Mouse (Mus musculus) intestine, postnatal 0 days (tissue): ENCODE measurements around the gene Ak3. TPM values are rescaled to one million over a fixed set of nuclear protein-coding genes. Genes with fewer than 3 reads are reported as not detected.

Experiments used
- ATAC-seq: fragments of 200-750 bp; cut with Nextera tagmentation; 2 replicates; pipeline ENCODE4 v1.8.0; 2017; ENCODE audit warnings: mild to moderate bottlenecking, moderate TSS enrichment, moderate library complexity
- H3K27ac ChIP-seq: fragments of 300-500 bp; sonication (generic); 2 replicates; pipeline ENCODE4 v1.5.1; 2014; ENCODE audit warnings: mild to moderate bottlenecking, low read depth, low read length, moderate library complexity
- H3K27me3 ChIP-seq: fragments of 300-500 bp; sonication (generic); replicated peaks from 2 replicates; pipeline ENCODE4 v1.6.1; 2014; ENCODE audit warnings: low read length, mixed read lengths; ENCODE audit not compliant: control insufficient read depth, insufficient read depth
- H3K36me3 ChIP-seq: fragments of 300-500 bp; sonication (generic); 2 replicates; pipeline ENCODE4 v1.6.1; 2014; ENCODE audit warnings: mild to moderate bottlenecking, moderate library complexity; ENCODE audit not compliant: control insufficient read depth, insufficient read depth
- H3K4me1 ChIP-seq: fragments of 300-500 bp; sonication (generic); replicated peaks from 2 replicates; pipeline ENCODE4 v1.6.1; 2014; ENCODE audit warnings: antibody characterized with exemption, low read length, mixed read lengths; ENCODE audit not compliant: control insufficient read depth, insufficient read depth
- H3K4me2 ChIP-seq: fragments of 300-500 bp; sonication (generic); replicated peaks from 2 replicates; pipeline ENCODE4 v1.6.1; 2014; ENCODE audit warnings: low read depth, mild to moderate bottlenecking, moderate library complexity
- H3K4me3 ChIP-seq: fragments of 300-500 bp; sonication (generic); 2 replicates; pipeline ENCODE4 v1.5.1; 2014; ENCODE audit warnings: low read depth, low read length
- H3K9ac ChIP-seq: fragments of 300-500 bp; sonication (generic); 2 replicates; pipeline ENCODE4 v1.6.1; 2014; ENCODE audit warnings: mild to moderate bottlenecking, low read depth, low read length
- H3K9me3 ChIP-seq: fragments of 300-500 bp; sonication (generic); 2 replicates; pipeline ENCODE4 v1.6.1; 2016; ENCODE audit warnings: mixed run types; ENCODE audit not compliant: control insufficient read depth
- CTCF ChIP-seq: sonication (generic); IDR thresholded peaks from 2 replicates; pipeline ENCODE4 v1.5.1; 2016; ENCODE audit warnings: low read depth, mild to moderate bottlenecking, control low read depth, antibody characterized with exemption, moderate library complexity
- WGBS: fragments of 180-500 bp; shearing (Covaris S2); extraction: QIAGEN DNeasy Blood & Tissue Kit; methylation state at CpG from one replicate; pipeline ENCODE4 v1.1.7; 2014; 5-methylcytosine and 5-hydroxymethylcytosine counted together
- polyA plus RNA-seq: library from polyadenylated mRNA; unstranded; fragments of >200 nt; fragmentation: Nextera tagmentation; extraction: Ambion mirVana; gene quantifications from 2 replicates; pipeline ENCODE4 v1.2.1, GENCODE M21; 2015

Gene Ak3
- polyA plus RNA-seq: 70.4 and 73.9 TPM in 2 replicates

DNA sequence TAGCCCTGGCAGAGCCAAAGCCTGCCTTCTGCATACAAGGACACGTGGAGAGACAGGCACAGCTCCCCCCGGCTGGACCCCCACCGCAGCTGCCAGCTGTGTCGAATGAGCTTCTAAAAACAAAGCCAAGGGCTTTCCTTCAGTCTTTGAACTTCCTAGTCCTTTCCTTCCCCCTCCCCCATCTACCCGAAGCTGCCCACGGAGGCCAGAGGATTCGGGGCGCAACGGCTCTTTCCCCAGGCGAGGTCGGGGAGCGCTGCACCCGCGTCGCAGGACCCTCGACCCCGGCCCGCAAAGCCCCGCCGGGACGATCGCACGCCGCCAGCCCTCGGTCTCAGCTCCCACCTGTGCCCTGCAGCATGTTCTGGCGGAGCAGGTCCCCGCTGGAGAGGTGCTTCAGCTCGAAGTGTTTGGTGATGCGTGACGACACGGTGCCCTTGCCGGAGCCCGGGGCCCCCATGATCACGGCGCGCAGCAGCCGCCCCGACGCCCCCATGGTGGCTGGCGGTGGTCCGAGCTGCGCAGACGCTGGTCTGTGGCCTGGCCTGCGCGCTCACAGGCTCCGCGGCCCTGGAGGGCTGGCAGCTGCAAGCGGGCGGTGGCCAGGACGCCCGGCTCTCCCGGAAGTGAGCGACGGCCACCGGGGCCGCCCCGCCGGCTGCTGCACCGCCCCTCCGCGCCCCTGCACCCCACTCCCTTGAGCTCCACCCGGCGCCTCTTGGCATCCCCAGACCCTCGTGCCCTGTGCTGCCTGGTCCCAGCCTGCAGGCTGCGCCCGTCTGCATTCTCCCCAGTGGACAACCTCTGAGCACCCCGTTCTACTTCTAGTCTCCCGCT, at the start of gene Ak3:
Gene Ak3, minus strand, starts transcription at position 628 of the 837 bp plus-strand sequence.
- peak; percentile 82 for ATAC-seq
- Histone ChIP-seq H3K4me1 (no peaks in the 10 kb centered on the region), H3K4me3 (peak within 1 kb of the TSS; percentile 65), H3K9me3 (no peaks in the 10 kb centered on the region), H3K27me3 (no peaks in the 10 kb centered on the region), H3K4me2 (peak within 1 kb of the TSS; percentile 89), H3K36me3 (no peaks in the 10 kb centered on the region), H3K9ac (peak within 1 kb of the TSS; percentile 75), H3K27ac (peak within 1 kb of the TSS; percentile 83)
- TF ChIP-seq CTCF: peak; percentile 60
- under 1% methylated on average over 53 of the region's 68 CpGs for WGBS

DNA sequence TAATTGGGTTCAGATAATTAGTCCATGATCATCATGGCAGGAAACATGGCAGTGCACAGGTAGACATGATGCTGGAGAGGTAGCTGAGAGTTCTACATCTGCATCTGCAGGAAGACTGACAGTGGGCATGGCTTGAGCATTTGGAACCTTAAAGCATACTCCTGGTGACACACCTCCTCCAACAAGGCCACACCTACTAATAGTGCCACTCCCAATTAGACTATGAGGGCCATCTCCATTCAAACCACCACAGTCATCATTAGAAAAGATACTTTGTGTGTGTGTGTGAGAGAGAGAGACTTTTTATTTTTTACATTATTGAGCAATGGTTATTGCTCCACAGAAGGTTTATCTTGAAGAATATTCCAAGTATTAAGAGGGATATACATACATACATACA, 44.4 kb upstream of the Ak3 start:
- Histone ChIP-seq H3K9ac (no peak overlapping the region), H3K4me1 (no peaks in the 10 kb centered on the region), H3K9me3 (no peaks in the 10 kb centered on the region), H3K27ac (no peak overlapping the region), H3K4me2 (no peak overlapping the region), H3K4me3 (no peak overlapping the region), H3K36me3 (no peaks in the 10 kb centered on the region), H3K27me3 (no peaks in the 10 kb centered on the region)
- no peak for ATAC-seq
- no peak for TF ChIP-seq CTCF

DNA sequence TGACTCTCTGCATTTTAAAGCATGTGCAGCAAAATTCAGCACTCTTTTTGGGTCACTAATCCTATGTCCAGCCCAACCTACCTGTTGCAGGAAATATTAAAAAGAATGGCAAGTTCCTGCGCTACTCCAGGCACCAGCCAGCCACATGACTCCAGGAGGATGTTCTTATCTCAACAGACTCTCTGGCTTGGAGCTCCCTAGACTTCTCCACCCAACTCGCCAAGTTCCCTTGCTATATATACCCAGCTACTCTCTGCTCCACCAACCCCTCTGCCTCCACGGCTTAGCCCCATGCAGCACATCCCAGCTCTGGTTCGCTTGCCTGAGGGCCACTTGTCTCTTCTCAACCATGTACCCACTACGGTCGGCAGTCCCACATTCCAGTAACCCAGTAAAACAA, 40.9 kb upstream of the Ak3 start:
- TF ChIP-seq CTCF: no peak
- Histone ChIP-seq H3K27me3 (no peaks in the 10 kb centered on the region), H3K9ac (no peak overlapping the region), H3K9me3 (no peaks in the 10 kb centered on the region), H3K4me3 (no peak overlapping the region), H3K27ac (no peak overlapping the region), H3K4me1 (no peaks in the 10 kb centered on the region), H3K36me3 (no peaks in the 10 kb centered on the region), H3K4me2 (no peak overlapping the region)
- ATAC-seq: no peak
- 65% methylated on average over 6 of the region's 6 CpGs for WGBS

DNA sequence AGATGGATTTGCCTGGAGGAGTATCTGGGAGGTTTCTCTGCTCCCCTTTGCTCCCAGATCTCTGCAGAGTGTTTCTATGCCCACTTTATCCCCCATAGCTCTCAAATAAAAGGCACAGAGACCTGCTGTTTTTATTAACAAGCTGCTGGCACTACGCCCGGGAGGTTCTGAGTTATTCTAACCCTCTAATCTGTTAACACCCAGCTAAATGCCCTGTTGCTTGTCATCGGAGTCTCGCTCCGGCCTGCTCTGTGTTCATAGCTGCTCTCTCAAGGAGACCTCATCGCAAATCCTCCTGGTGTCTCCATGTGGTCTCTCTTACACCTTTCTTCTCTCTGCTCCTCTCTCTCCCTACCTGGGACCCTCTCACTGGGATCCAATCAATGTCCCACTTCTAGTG, 27.0 kb upstream of the Ak3 start:
- 72% methylated on average over 6 of the region's 6 CpGs for WGBS
- ATAC-seq: no peak
- TF ChIP-seq CTCF: no peak

DNA sequence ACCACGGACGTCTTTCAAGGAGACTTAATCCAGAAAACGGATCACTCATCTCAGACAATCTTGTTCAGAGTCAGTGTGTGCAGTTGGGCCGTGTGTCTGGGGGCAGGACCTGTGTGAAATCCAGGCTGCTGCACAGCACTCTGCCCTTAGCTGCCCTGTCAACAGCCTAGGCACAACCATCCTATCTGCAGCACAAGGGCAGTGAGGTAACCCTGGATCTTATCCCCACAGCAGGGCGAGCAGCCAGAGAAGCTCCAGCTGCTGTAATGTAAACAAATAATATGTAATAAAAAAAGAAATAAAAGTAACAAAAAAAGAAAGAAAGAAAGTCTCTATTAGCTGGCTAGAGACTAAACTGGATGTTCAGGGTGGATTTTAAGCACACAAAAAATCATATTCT, 21.4 kb upstream of the Ak3 start:
- Histone ChIP-seq H3K36me3 (no peaks in the 10 kb centered on the region), H3K4me2 (no peak overlapping the region), H3K27ac (no peak overlapping the region), H3K9me3 (no peaks in the 10 kb centered on the region), H3K4me3 (no peak overlapping the region), H3K27me3 (no peaks in the 10 kb centered on the region), H3K9ac (no peak overlapping the region), H3K4me1 (0 out of 2 replicates have a peak, but pooled peaks cover 2% of the 10 kb centered on the region)
- no peak for ATAC-seq
- TF ChIP-seq CTCF: no peak
- WGBS: 60% methylated on average over 5 of the region's 5 CpGs

More for the DNA sequence above, 27.0 kb upstream of the Ak3 start:
- H3K4me3 ChIP-seq: no peak overlapping the region
- no peaks in the 10 kb centered on the region for H3K4me1 ChIP-seq
- H3K9ac ChIP-seq: no peak overlapping the region
- no peak overlapping the region for H3K27ac ChIP-seq
- no peaks in the 10 kb centered on the region for H3K36me3 ChIP-seq
- no peaks in the 10 kb centered on the region for H3K27me3 ChIP-seq
- no peak overlapping the region for H3K4me2 ChIP-seq
- H3K9me3 ChIP-seq: no peaks in the 10 kb centered on the region

DNA sequence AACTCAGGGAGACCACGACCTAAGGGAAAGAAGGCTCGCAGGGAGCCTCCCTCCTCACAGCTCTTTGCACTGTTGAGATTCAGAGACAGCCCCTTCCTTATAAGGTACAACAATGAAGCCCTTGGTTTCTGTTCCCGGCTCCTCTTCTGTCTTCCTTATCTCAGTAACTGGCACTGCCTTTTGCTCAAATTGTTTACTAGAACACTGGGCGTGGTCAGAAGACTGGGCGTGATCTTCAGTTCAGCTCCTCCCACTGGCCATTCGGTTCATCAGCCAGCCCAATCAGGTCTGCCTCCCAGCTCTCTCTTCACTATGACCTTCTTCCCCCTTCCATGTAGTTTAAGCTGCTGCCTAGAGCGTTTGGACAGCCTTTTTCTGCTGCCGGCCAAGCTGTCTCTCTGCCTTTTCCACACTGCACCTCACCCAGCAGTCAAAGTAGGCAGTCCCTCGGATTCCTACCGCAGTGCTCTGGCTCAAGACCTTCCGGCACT, 19.3 kb upstream of the Ak3 start:
- peak overlapping the region; percentile 57 for H3K4me2 ChIP-seq
- ATAC-seq: peak; percentile 47
- H3K27ac ChIP-seq: peak overlapping the region; percentile 73
- H3K4me1 ChIP-seq: 0 out of 2 replicates have a peak, but pooled peaks cover 2% of the 10 kb centered on the region
- 0 out of 2 replicates have a peak overlapping the region, but pooled peaks have one; percentile 12 for H3K9ac ChIP-seq
- 7% methylated on average over 11 of the region's 11 CpGs for WGBS
- H3K9me3 ChIP-seq: no peaks in the 10 kb centered on the region
- no peak for TF ChIP-seq CTCF
- H3K27me3 ChIP-seq: no peaks in the 10 kb centered on the region
- H3K4me3 ChIP-seq: peak overlapping the region; percentile 23
- no peaks in the 10 kb centered on the region for H3K36me3 ChIP-seq
